Mouse (Mus musculus): ENCODE results near the gene Thada. TPM values are rescaled to one million over a fixed set of nuclear protein-coding genes. Genes with fewer than 3 reads are reported as not detected.
A peak's percentile ranks its signal among the peaks of the same experiment; 100 is the strongest.

The Thada gene
- total and polyA plus RNA-seq, 2 experiments from 2014 or later, result 2.6 to 19.2 TPM

DNA sequence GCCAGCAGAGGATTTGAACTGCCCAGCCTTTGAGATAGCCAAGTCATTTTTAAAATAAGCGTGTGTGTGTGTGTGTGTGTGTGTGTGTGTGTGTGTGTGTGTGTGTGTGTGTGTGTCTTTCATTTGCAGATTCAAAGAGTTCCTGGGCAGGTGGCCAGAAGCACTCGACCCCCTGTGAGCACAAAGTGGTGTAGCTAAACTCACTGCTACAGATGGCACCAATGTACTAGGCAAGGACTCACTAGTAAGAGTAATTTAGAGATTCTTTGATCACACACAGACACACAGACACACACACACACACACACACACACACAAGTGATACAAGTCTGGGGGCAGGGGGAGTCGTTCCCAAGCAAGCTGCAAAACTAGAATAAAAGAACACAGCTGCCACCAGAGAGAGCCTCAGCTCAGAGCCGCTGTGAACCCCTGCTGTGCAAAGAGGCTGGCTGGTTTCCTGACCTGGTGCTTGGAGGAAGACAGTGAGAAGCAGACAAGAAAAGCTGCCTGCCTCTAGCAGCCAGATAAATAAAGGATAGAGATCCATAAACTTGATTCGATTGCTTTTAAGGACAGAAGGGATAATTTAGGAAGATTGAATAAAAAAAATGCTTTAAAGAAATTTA is 26.4 kb upstream of the Thada start:
- no peak overlapping the region for H3K4me2 ChIP-seq (ENCODE audit: low read depth)
- H3K4me1 ChIP-seq (ENCODE audit: insufficient read depth), result no peaks in the 10 kb centered on the region
- H3K4me3 ChIP-seq (ENCODE audit: low read depth, low read length), result no peak overlapping the region
- no peaks in the 10 kb centered on the region for H3K27me3 ChIP-seq (ENCODE audit: insufficient read depth, low read length)
- no peak for TF ChIP-seq CTCF (IDR thresholded peaks at IDR 0.05; ENCODE audit: low read depth)
- H3K9me3 ChIP-seq (ENCODE audit: low read length), result no peaks in the 10 kb centered on the region
- no peak overlapping the region for H3K9ac ChIP-seq
- no peaks in the 10 kb centered on the region for H3K36me3 ChIP-seq (ENCODE audit: insufficient read depth)
- ATAC-seq (no peak; the same call in 1 of the 2 replicates), DNase-seq (peak; percentile 25)
- 17% methylated on average over 5 of the region's 5 CpGs for WGBS
- no peak overlapping the region for H3K27ac ChIP-seq (ENCODE audit: low read depth, low read length)

DNA sequence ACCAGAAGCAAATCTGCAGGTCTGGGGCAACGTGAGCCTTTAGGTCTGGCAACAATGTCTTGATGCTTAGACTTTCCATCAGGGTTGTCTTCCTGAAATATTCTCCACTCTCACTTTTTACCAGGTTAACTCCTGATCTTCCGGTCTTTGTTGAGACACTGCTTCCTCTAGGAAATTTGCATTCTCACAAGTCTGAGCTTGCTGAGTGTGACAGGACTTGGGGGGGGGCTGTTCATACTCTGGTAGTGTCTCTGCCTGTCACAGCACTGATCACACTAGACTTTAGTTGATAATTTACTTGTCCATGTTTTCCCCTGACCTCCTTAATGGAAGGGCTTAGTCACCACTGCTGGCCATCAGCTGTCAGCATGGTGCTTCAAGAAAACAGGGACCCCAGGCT is 21.4 kb upstream of the Thada start:
- no peaks in the 10 kb centered on the region for H3K9me3 ChIP-seq (ENCODE audit: low read length)
- no peak overlapping the region for H3K4me3 ChIP-seq (ENCODE audit: low read depth, low read length)
- H3K4me2 ChIP-seq (ENCODE audit: low read depth), result no peak overlapping the region
- H3K27ac ChIP-seq (ENCODE audit: low read depth, low read length), result no peak overlapping the region
- TF ChIP-seq CTCF (IDR thresholded peaks at IDR 0.05; ENCODE audit: low read depth), result no peak
- 83% methylated on average over 2 of the region's 2 CpGs for WGBS
- no peaks in the 10 kb centered on the region for H3K36me3 ChIP-seq (ENCODE audit: insufficient read depth)
- H3K4me1 ChIP-seq (ENCODE audit: insufficient read depth), result no peaks in the 10 kb centered on the region
- no peak overlapping the region for H3K9ac ChIP-seq
- no peak for DNase-seq
- no peaks in the 10 kb centered on the region for H3K27me3 ChIP-seq (ENCODE audit: insufficient read depth, low read length)
- ATAC-seq, result no peak

DNA sequence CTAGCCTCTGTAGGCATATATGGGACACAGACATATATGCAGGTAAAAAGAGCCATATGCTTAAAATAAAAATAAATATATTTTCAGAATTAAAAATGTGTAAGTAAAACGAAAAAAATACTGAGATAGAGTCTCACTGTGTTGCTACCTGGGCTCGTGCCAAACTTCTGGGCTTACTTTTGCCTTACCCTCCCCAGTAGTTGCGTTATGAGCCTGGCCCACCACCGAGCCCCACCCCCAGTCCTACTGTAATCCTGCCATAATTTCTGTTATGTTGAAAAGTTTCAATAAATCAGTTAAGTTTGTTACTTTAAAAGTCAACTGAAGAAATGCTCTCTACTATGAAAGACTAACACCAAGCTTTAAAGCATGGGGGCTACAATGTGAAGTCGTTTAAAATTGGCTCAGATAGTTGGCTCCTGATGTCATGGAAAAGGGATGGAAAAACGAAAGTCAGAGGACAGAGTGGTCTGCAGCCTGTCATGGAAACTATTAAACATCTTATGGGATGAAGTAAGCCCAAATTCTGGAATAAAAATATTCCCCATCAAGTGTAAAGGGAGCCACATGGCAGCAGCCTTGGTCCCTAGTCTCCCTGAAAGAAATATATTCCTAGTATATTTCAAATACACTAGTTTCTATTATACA is 17.8 kb upstream of the Thada start:
- no peaks in the 10 kb centered on the region for H3K36me3 ChIP-seq (ENCODE audit: insufficient read depth)
- no peaks in the 10 kb centered on the region for H3K9me3 ChIP-seq (ENCODE audit: low read length)
- no peak overlapping the region for H3K27ac ChIP-seq (ENCODE audit: low read depth, low read length)
- no peak overlapping the region for H3K9ac ChIP-seq
- ATAC-seq (no peak), DNase-seq (no peak)
- no peak overlapping the region for H3K4me2 ChIP-seq (ENCODE audit: low read depth)
- no peak for TF ChIP-seq CTCF (IDR thresholded peaks at IDR 0.05; ENCODE audit: low read depth)
- WGBS, result 69% methylated on average over 6 of the region's 6 CpGs
- H3K27me3 ChIP-seq (ENCODE audit: insufficient read depth, low read length), result no peaks in the 10 kb centered on the region
- H3K4me1 ChIP-seq (ENCODE audit: insufficient read depth), result no peaks in the 10 kb centered on the region
- H3K4me3 ChIP-seq (ENCODE audit: low read depth, low read length), result no peak overlapping the region

DNA sequence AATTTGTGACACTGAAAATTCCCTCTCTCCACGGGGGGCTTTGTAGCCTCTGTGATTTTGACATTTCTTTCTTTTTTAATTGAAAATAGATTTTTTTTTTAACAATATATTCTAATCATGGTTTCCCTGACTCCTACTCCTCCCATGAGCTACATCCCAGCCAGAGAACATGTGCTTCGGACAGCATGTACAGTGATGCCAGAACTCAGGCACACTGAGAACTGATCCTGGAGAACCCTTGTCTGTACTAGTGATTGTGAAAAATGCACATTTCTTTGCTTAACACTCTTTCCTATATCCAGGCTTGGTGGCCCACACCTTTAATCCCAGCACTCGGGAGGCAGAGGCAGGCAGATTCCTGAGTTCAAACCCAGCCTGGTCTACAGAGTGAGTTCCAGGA is 16.8 kb upstream of the Thada start:
- DNase-seq, result no peak
- Histone ChIP-seq H3K4me2 (ENCODE audit: low read depth) (no peak overlapping the region), H3K4me1 (ENCODE audit: insufficient read depth) (no peaks in the 10 kb centered on the region), H3K4me3 (ENCODE audit: low read depth, low read length) (no peak overlapping the region), H3K9me3 (ENCODE audit: low read length) (no peaks in the 10 kb centered on the region), H3K27ac (ENCODE audit: low read depth, low read length) (no peak overlapping the region), H3K36me3 (ENCODE audit: insufficient read depth) (no peaks in the 10 kb centered on the region), H3K27me3 (ENCODE audit: insufficient read depth, low read length) (no peaks in the 10 kb centered on the region), H3K9ac (no peak overlapping the region)
- no peak for TF ChIP-seq CTCF (IDR thresholded peaks at IDR 0.05; ENCODE audit: low read depth)
- no peak for ATAC-seq
- WGBS, result 88% methylated on average over 3 of the region's 3 CpGs

DNA sequence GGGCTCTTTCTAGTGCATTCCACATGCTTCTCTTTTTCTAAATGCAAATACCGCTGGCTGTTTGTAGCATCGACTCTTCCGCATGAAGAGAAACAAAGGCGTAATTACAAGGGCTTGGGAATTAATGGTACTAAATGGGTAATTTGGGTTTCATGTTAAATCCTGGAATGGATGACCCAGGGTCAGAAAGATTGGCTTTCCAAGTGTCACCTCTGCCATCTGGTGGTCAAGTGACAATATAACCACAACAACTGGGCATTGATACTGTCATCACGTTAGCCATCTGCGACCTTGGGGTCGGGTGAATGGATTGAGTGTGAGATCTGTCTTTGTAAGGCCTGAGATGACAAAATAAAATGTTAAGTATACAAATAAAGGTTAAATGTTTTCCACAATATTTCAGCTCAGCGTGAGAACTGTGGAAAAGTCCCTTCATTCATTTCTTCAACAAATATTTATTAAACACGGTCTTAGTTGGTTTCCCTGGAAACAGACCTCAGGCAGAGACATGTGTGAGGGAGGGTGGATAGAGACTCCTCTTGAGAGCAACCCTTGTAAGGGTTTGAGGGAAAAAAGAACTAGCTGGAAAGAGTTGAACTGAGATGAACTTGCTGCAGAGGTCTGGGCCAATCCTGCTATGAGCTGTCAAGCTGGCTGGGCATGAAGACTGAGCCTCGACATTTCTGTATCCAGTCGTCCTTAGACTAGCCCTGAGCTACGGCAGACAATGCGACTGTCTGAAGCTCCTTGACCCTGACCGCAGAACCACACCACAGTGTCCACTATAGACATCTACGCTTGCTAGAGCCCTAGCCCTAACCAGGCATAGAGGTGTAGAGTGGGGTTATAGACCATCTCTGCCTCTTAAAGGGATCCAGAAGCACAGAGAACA is 14.7 kb upstream of the Thada start:
- H3K9ac ChIP-seq, result no peak overlapping the region

DNA sequence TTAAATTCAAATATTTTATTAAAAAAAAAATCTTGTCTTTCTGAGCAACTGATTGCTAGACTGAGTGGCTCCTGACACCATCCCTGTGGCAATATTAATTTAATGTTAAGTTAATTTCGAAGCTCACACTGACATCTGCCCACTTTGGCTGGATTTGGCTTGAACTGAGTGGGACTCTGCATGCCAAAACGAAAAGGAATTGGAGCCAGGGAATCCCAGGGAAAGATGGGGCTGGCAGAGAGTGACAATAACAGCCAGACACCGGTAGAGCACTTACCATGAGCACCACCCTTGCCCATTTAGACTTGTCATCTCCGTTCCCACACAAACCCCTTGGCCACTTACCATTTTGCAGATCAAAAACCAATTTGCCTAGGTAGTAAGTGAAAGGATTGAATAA is 12.3 kb upstream of the Thada start:
- H3K9ac ChIP-seq, result no peak overlapping the region
- no peaks in the 10 kb centered on the region for H3K9me3 ChIP-seq (ENCODE audit: low read length)
- WGBS, result 54% methylated on average over 4 of the region's 4 CpGs
- DNase-seq, result no peak
- no peaks in the 10 kb centered on the region for H3K4me1 ChIP-seq (ENCODE audit: insufficient read depth)
- H3K4me3 ChIP-seq (ENCODE audit: low read depth, low read length), result no peak overlapping the region
- H3K4me2 ChIP-seq (ENCODE audit: low read depth), result no peak overlapping the region
- H3K36me3 ChIP-seq (ENCODE audit: insufficient read depth), result no peaks in the 10 kb centered on the region
- ATAC-seq, result no peak
- TF ChIP-seq CTCF (IDR thresholded peaks at IDR 0.05; ENCODE audit: low read depth), result no peak
- no peak overlapping the region for H3K27ac ChIP-seq (ENCODE audit: low read depth, low read length)
- no peaks in the 10 kb centered on the region for H3K27me3 ChIP-seq (ENCODE audit: insufficient read depth, low read length)

More for the DNA sequence above, 14.7 kb upstream of the Thada start:
- Histone ChIP-seq H3K27ac (ENCODE audit: low read depth, low read length) (no peak overlapping the region), H3K4me2 (ENCODE audit: low read depth) (no peak overlapping the region), H3K9me3 (ENCODE audit: low read length) (no peaks in the 10 kb centered on the region), H3K27me3 (ENCODE audit: insufficient read depth, low read length) (no peaks in the 10 kb centered on the region), H3K4me1 (ENCODE audit: insufficient read depth) (no peaks in the 10 kb centered on the region), H3K36me3 (ENCODE audit: insufficient read depth) (no peaks in the 10 kb centered on the region), H3K4me3 (ENCODE audit: low read depth, low read length) (no peak overlapping the region)
- peak; percentile 66 for TF ChIP-seq CTCF (IDR thresholded peaks at IDR 0.05; ENCODE audit: low read depth)
- WGBS, result 41% methylated on average over 15 of the region's 15 CpGs
- ATAC-seq (peak; percentile 48; the same call in 1 of the 2 replicates), DNase-seq (peak; percentile 29)

DNA sequence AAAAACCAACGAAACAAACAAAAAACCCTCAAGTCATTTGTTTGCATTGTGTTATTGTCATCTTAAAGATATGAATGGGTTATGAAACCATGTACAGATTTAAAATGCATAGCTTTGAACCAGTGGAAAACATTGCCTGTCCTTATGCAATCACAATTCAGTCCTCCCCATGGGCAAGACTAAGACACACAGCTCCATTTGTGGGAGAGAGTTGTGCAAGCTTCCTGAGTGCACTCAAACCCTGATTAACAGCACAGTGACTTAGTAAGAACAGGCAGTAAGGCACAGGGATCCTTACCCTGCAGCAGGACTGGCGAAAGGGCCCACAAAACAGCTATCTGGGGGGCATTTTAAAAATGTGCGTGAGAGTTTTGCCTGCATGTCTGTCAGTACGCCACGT is 11.2 kb upstream of the Thada start:
- WGBS, result 87% methylated on average over 5 of the region's 5 CpGs
- Histone ChIP-seq H3K27ac (ENCODE audit: low read depth, low read length) (no peak overlapping the region), H3K36me3 (ENCODE audit: insufficient read depth) (no peaks in the 10 kb centered on the region), H3K9ac (no peak overlapping the region), H3K4me2 (ENCODE audit: low read depth) (no peak overlapping the region), H3K9me3 (ENCODE audit: low read length) (no peaks in the 10 kb centered on the region), H3K4me3 (ENCODE audit: low read depth, low read length) (no peak overlapping the region), H3K4me1 (ENCODE audit: insufficient read depth) (no peaks in the 10 kb centered on the region), H3K27me3 (ENCODE audit: insufficient read depth, low read length) (no peaks in the 10 kb centered on the region)
- TF ChIP-seq CTCF (IDR thresholded peaks at IDR 0.05; ENCODE audit: low read depth), result no peak
- ATAC-seq, result no peak
- no peak for DNase-seq

Measured in forebrain, postnatal 0 days (tissue).